Mouse (Mus musculus): ENCODE measurements at regions not wholly inside any gene's neighbourhood (a gene's known extent, or its start where the extent isn't known, plus 50 kb on each side); places are given as distances from the start of the nearest gene placed in this dataset.

- TF ChIP-seq POLR2A (IDR thresholded peaks at IDR 0.05; ENCODE audit: insufficient read depth, low read depth, low read length) (no peak), CTCF (IDR thresholded peaks at IDR 0.05; ENCODE audit: insufficient read depth, low read depth, low read length) (no peak)
These were observed 99.1 kb upstream of the Id2 start for GRCm38 (mm10) chr12:25196022-25196421.
